Mouse (Mus musculus): ENCODE measurements around the gene Slc35e3. TPM values are rescaled to one million over a fixed set of nuclear protein-coding genes. Genes with fewer than 3 reads are reported as not detected.

The Slc35e3 gene
- total and polyA plus RNA-seq, 2 experiments from 2014 or later, result 23.9 to 24.9 TPM

- TF ChIP-seq CTCF (IDR thresholded peaks at IDR 0.05; ENCODE audit: low read depth), result no peak
- no peaks in the 10 kb centered on the region for H3K9me3 ChIP-seq (ENCODE audit: low read length)
- ATAC-seq, result no peak
- no peak overlapping the region for H3K4me2 ChIP-seq (ENCODE audit: low read depth, low read length)
- no peak overlapping the region for H3K9ac ChIP-seq (replicated peaks; ENCODE audit: low read length)
- WGBS, result 96% methylated on average over 5 of the region's 5 CpGs
- no peak for DNase-seq (ENCODE audit: low spot score)
- no peaks in the 10 kb centered on the region for H3K4me1 ChIP-seq (ENCODE audit: insufficient read depth, low read length)
- H3K36me3 ChIP-seq (ENCODE audit: insufficient read depth, low read length), result peaks cover 72% of the 10 kb centered on the region
- no peaks in the 10 kb centered on the region for H3K27me3 ChIP-seq (ENCODE audit: insufficient read depth, low read length)
- H3K4me3 ChIP-seq (ENCODE audit: low read length), result no peak overlapping the region
- no peak overlapping the region for H3K27ac ChIP-seq
Observed at GRCm38 (mm10) chr10:117692953-117693352, 53.2 kb downstream of the Slc35e3 start.

GRCm38 (mm10) chr10:117692173-117692572 lies 54.0 kb downstream of the Slc35e3 start:
- Histone ChIP-seq H3K4me1 (ENCODE audit: insufficient read depth, low read length) (no peaks in the 10 kb centered on the region), H3K27me3 (ENCODE audit: insufficient read depth, low read length) (no peaks in the 10 kb centered on the region), H3K4me3 (ENCODE audit: low read length) (no peak overlapping the region), H3K36me3 (ENCODE audit: insufficient read depth, low read length) (peaks cover 64% of the 10 kb centered on the region), H3K27ac (no peak overlapping the region), H3K9ac (replicated peaks; ENCODE audit: low read length) (no peak overlapping the region), H3K4me2 (ENCODE audit: low read depth, low read length) (no peak overlapping the region), H3K9me3 (ENCODE audit: low read length) (no peaks in the 10 kb centered on the region)
- TF ChIP-seq CTCF (IDR thresholded peaks at IDR 0.05; ENCODE audit: low read depth), result 0 out of 2 replicates have a peak, but pooled peaks have one; percentile 8
- DNase-seq (ENCODE audit: low spot score), result no peak
- ATAC-seq, result no peak

GRCm38 (mm10) chr10:117691389-117691968 lies 54.7 kb downstream of the Slc35e3 start:
- Histone ChIP-seq H3K9me3 (ENCODE audit: low read length) (no peaks in the 10 kb centered on the region), H3K27ac (no peak overlapping the region), H3K9ac (replicated peaks; ENCODE audit: low read length) (no peak overlapping the region), H3K4me1 (ENCODE audit: insufficient read depth, low read length) (no peaks in the 10 kb centered on the region), H3K4me2 (ENCODE audit: low read depth, low read length) (no peak overlapping the region), H3K36me3 (ENCODE audit: insufficient read depth, low read length) (peaks cover 57% of the 10 kb centered on the region), H3K4me3 (ENCODE audit: low read length) (no peak overlapping the region), H3K27me3 (ENCODE audit: insufficient read depth, low read length) (no peaks in the 10 kb centered on the region)
- no peak for DNase-seq (ENCODE audit: low spot score)
- WGBS, result 92% methylated on average over 10 of the region's 10 CpGs
- no peak for TF ChIP-seq CTCF (IDR thresholded peaks at IDR 0.05; ENCODE audit: low read depth)
- no peak for ATAC-seq

GRCm38 (mm10) chr10:117690770-117691296 lies 55.3 kb downstream of the Slc35e3 start:
- Histone ChIP-seq H3K4me1 (ENCODE audit: insufficient read depth, low read length) (no peaks in the 10 kb centered on the region), H3K4me2 (ENCODE audit: low read depth, low read length) (no peak overlapping the region), H3K36me3 (ENCODE audit: insufficient read depth, low read length) (peaks cover 51% of the 10 kb centered on the region), H3K9ac (replicated peaks; ENCODE audit: low read length) (no peak overlapping the region), H3K27me3 (ENCODE audit: insufficient read depth, low read length) (no peaks in the 10 kb centered on the region), H3K9me3 (ENCODE audit: low read length) (no peaks in the 10 kb centered on the region), H3K4me3 (ENCODE audit: low read length) (no peak overlapping the region), H3K27ac (no peak overlapping the region)
- ATAC-seq (no peak), DNase-seq (ENCODE audit: low spot score) (no peak)
- no peak for TF ChIP-seq CTCF (IDR thresholded peaks at IDR 0.05; ENCODE audit: low read depth)
- WGBS, result 94% methylated on average over 3 of the region's 3 CpGs

- TF ChIP-seq CTCF (IDR thresholded peaks at IDR 0.05; ENCODE audit: low read depth), result no peak
- Histone ChIP-seq H3K36me3 (ENCODE audit: insufficient read depth, low read length) (peaks cover 43% of the 10 kb centered on the region), H3K4me3 (ENCODE audit: low read length) (no peak overlapping the region), H3K27me3 (ENCODE audit: insufficient read depth, low read length) (no peaks in the 10 kb centered on the region), H3K27ac (no peak overlapping the region), H3K4me2 (ENCODE audit: low read depth, low read length) (no peak overlapping the region), H3K4me1 (ENCODE audit: insufficient read depth, low read length) (no peaks in the 10 kb centered on the region), H3K9me3 (ENCODE audit: low read length) (no peaks in the 10 kb centered on the region), H3K9ac (replicated peaks; ENCODE audit: low read length) (no peak overlapping the region)
- 55% methylated on average over 2 of the region's 2 CpGs for whole genome bisulfite sequencing
- ATAC-seq (no peak), DNase-seq (ENCODE audit: low spot score) (no peak)
Observed at GRCm38 (mm10) chr10:117690101-117690352, 56.1 kb downstream of the Slc35e3 start.

GRCm38 (mm10) chr10:117689297-117690100 lies 56.7 kb downstream of the Slc35e3 start:
- Histone ChIP-seq H3K4me3 (ENCODE audit: low read length) (no peak overlapping the region), H3K27me3 (ENCODE audit: insufficient read depth, low read length) (no peaks in the 10 kb centered on the region), H3K9me3 (ENCODE audit: low read length) (no peaks in the 10 kb centered on the region), H3K27ac (no peak overlapping the region), H3K9ac (replicated peaks; ENCODE audit: low read length) (no peak overlapping the region), H3K36me3 (ENCODE audit: insufficient read depth, low read length) (peaks cover 38% of the 10 kb centered on the region), H3K4me1 (ENCODE audit: insufficient read depth, low read length) (no peaks in the 10 kb centered on the region), H3K4me2 (ENCODE audit: low read depth, low read length) (no peak overlapping the region)
- WGBS, result 98% methylated on average over 11 of the region's 11 CpGs
- TF ChIP-seq CTCF (IDR thresholded peaks at IDR 0.05; ENCODE audit: low read depth), result no peak
- no peak for DNase-seq (ENCODE audit: low spot score)
- ATAC-seq, result no peak

Measured in hindbrain, postnatal 0 days (tissue).